Mouse (Mus musculus) layer of hippocampus, postnatal 10 days (tissue): ENCODE results near the gene Scd3. TPM values are rescaled to one million over a fixed set of nuclear protein-coding genes. Genes with fewer than 3 reads are reported as not detected.

ENCODE experiments used
- total RNA-seq, 2 experiments: library from RNA; stranded (reverse); gene quantifications; 2 replicates each; pipeline ENCODE4 v1.2.3; 2021

Scd3 gene
- total RNA-seq, 2 experiments from 2014 or later: 0.73 to 2.3 TPM

Other genes starting within 250 kb of the Scd3 start
- gene Cpn1, start 216.7 kb upstream of the Scd3 start, total RNA-seq: under 1 TPM; 0.25 to 0.30 TPM
- not detected for gene Cyp2c23, start 174.1 kb upstream of the Scd3 start, total RNA-seq
- 10 to 100 TPM; 19.2 to 20.0 TPM for gene Erlin1, start 133.5 kb upstream of the Scd3 start, total RNA-seq
- gene Chuk, start 95.8 kb upstream of the Scd3 start, total RNA-seq: 10 to 100 TPM; 43.6 to 52.9 TPM
- gene Cwf19l1, start 67.4 kb upstream of the Scd3 start, total RNA-seq: 10 to 100 TPM; 18.9 to 21.3 TPM
- 10 to 100 TPM; 70.4 to 75.6 TPM for gene Bloc1s2, start 56.8 kb upstream of the Scd3 start, total RNA-seq
- gene Pkd2l1, start 10.8 kb upstream of the Scd3 start, total RNA-seq: under 1 TPM in 1 of 2 experiments, not detected in 1; 0.11 TPM
- gene Scd2, start 90.4 kb downstream of the Scd3 start, total RNA-seq: 100 to 1,000 TPM; 715 to 736 TPM
- gene Scd4, start 129.8 kb downstream of the Scd3 start, total RNA-seq: 1 to 10 TPM; 1.5 to 2.8 TPM
- gene Scd1, start 204.6 kb downstream of the Scd3 start, total RNA-seq: 100 to 1,000 TPM; 106 to 146 TPM